Mouse (Mus musculus): ENCODE results near the gene Ncoa7. TPM values are rescaled to one million over a fixed set of nuclear protein-coding genes. Genes with fewer than 3 reads are reported as not detected.
"Not testable (repeated sequence)": the region's sequence is repeated elsewhere in the genome, so short reads cannot be mapped to it uniquely, and the experiment has no call there.

The Ncoa7 gene
- polyA plus RNA-seq, 1 experiment from 2014 or later, result 16.4 TPM

- DNase-seq (ENCODE audit: low spot score), result no peak
Observed at GRCm38 (mm10) chr10:30788340-30788721, 14.8 kb downstream of the Ncoa7 start.

- DNase-seq (ENCODE audit: low spot score), result no peak
Observed at GRCm38 (mm10) chr10:30787684-30788339, 15.3 kb downstream of the Ncoa7 start.

GRCm38 (mm10) chr10:30786103-30786754 is 16.9 kb downstream of the Ncoa7 start:
- DNase-seq (ENCODE audit: low spot score), result no peak

- not testable (repeated sequence) for DNase-seq (ENCODE audit: low spot score)
Observed at GRCm38 (mm10) chr10:30780921-30781320, 22.2 kb downstream of the Ncoa7 start.

GRCm38 (mm10) chr10:30778240-30778639 is 24.9 kb downstream of the Ncoa7 start:
- no peak for DNase-seq (ENCODE audit: low spot score)

- no peak for DNase-seq (ENCODE audit: low spot score)
Observed at GRCm38 (mm10) chr10:30775987-30776386, 27.1 kb downstream of the Ncoa7 start.

- DNase-seq (ENCODE audit: low spot score), result no peak
Observed at GRCm38 (mm10) chr10:30775568-30775967, 27.6 kb downstream of the Ncoa7 start.

- DNase-seq (ENCODE audit: low spot score), result no peak
Observed at GRCm38 (mm10) chr10:30774396-30774795, 28.7 kb downstream of the Ncoa7 start.

- no peak for DNase-seq (ENCODE audit: low spot score)
Observed at GRCm38 (mm10) chr10:30773181-30773580, 29.9 kb downstream of the Ncoa7 start.

GRCm38 (mm10) chr10:30771417-30772158 is 31.5 kb downstream of the Ncoa7 start:
- no peak for DNase-seq (ENCODE audit: low spot score)

- no peak for DNase-seq (ENCODE audit: low spot score)
Observed at GRCm38 (mm10) chr10:30768820-30769219, 34.3 kb downstream of the Ncoa7 start.

- no peak for DNase-seq (ENCODE audit: low spot score)
Observed at GRCm38 (mm10) chr10:30768250-30768649, 34.9 kb downstream of the Ncoa7 start.

GRCm38 (mm10) chr10:30763179-30763770 is 39.9 kb downstream of the Ncoa7 start:
- no peak for DNase-seq (ENCODE audit: low spot score)

- no peak for DNase-seq (ENCODE audit: low spot score)
Observed at GRCm38 (mm10) chr10:30762284-30762964, 40.7 kb downstream of the Ncoa7 start.

- DNase-seq (ENCODE audit: low spot score), result no peak
Observed at GRCm38 (mm10) chr10:30759360-30760147, 43.6 kb downstream of the Ncoa7 start.

- DNase-seq (ENCODE audit: low spot score), result no peak
Observed at GRCm38 (mm10) chr10:30756064-30756463, 47.1 kb downstream of the Ncoa7 start.

- DNase-seq (ENCODE audit: low spot score), result no peak
Observed at GRCm38 (mm10) chr10:30754825-30755457, 48.2 kb downstream of the Ncoa7 start.

- DNase-seq (ENCODE audit: low spot score), result no peak
Observed at GRCm38 (mm10) chr10:30754082-30754481, 49.0 kb downstream of the Ncoa7 start.

GRCm38 (mm10) chr10:30752485-30752884 is 50.6 kb downstream of the Ncoa7 start:
- DNase-seq (ENCODE audit: low spot score), result no peak

- no peak for DNase-seq (ENCODE audit: low spot score)
Observed at GRCm38 (mm10) chr10:30751586-30751985, 51.5 kb downstream of the Ncoa7 start.

Data from thymus, postnatal 0 days (tissue).